Mouse (Mus musculus) heart, embryonic 13.5 days (tissue): ENCODE results near the gene Rtp1. TPM values are rescaled to one million over a fixed set of nuclear protein-coding genes. Genes with fewer than 3 reads are reported as not detected.

Experiments
- ATAC-seq: fragments of 200-750 bp; cut with Nextera tagmentation; 2 replicates; pipeline ENCODE4 v1.8.0; 2017; ENCODE audit warnings: moderate TSS enrichment; ENCODE audit not compliant: insufficient number of reproducible peaks, low FRiP score, low TSS enrichment; ENCODE audit errors: extremely low read depth
- H3K27ac ChIP-seq: fragments of 300-500 bp; sonication (generic); replicated peaks from 2 replicates; pipeline ENCODE4 v1.5.1; 2015; ENCODE audit warnings: moderate library complexity, mild to moderate bottlenecking, inconsistent platforms
- H3K27me3 ChIP-seq: fragments of 300-500 bp; sonication (generic); replicated peaks from 2 replicates; pipeline ENCODE4 v1.6.1; 2015; ENCODE audit warnings: mild to moderate bottlenecking, inconsistent platforms
- H3K36me3 ChIP-seq: fragments of 300-500 bp; sonication (generic); 2 replicates; pipeline ENCODE4 v1.6.1; 2015; ENCODE audit warnings: mild to moderate bottlenecking, inconsistent platforms
- H3K4me1 ChIP-seq: fragments of 300-500 bp; sonication (generic); 2 replicates; pipeline ENCODE4 v1.6.1; 2015; ENCODE audit warnings: inconsistent platforms
- H3K4me2 ChIP-seq: fragments of 300-500 bp; sonication (generic); 2 replicates; pipeline ENCODE4 v1.6.1; 2015; ENCODE audit warnings: inconsistent platforms, mild to moderate bottlenecking, moderate library complexity
- H3K4me3 ChIP-seq: fragments of 300-500 bp; sonication (generic); 2 replicates; pipeline ENCODE4 v1.5.1; 2015; ENCODE audit warnings: moderate library complexity, mild to moderate bottlenecking, inconsistent platforms
- H3K9ac ChIP-seq: fragments of 300-500 bp; sonication (generic); 2 replicates; pipeline ENCODE4 v1.6.1; 2015; ENCODE audit warnings: inconsistent platforms, mild to moderate bottlenecking, moderate library complexity
- H3K9me3 ChIP-seq: fragments of 300-500 bp; sonication (generic); 2 replicates; pipeline ENCODE4 v1.6.1; 2016; ENCODE audit warnings: inconsistent platforms
- WGBS: fragments of 180-500 bp; shearing (Covaris S2); methylation state at CpG from one replicate; pipeline ENCODE4 v1.1.7; 2015; ENCODE audit warnings: mixed read lengths; 5-methylcytosine and 5-hydroxymethylcytosine counted together
- polyA plus RNA-seq: library from polyadenylated mRNA; unstranded; fragments of >200 nt; fragmentation: Nextera tagmentation; extraction: Ambion mirVana; gene quantifications from 2 replicates; pipeline ENCODE4 v1.2.1, GENCODE M21; 2015

Gene Rtp1
- polyA plus RNA-seq, 1 experiment from 2014 or later: not detected

GRCm38 (mm10) chr16:23417456-23418240, 11.3 kb upstream of the Rtp1 start:
- H3K9me3 ChIP-seq: no peaks in the 10 kb centered on the region
- no peaks in the 10 kb centered on the region; the same call in 1 of the 2 replicates for H3K27me3 ChIP-seq
- H3K4me1 ChIP-seq: peaks cover 13% of the 10 kb centered on the region
- no peak overlapping the region for H3K9ac ChIP-seq
- no peak for ATAC-seq
- H3K4me3 ChIP-seq: no peak overlapping the region
- WGBS: 71% methylated on average over 13 of the region's 13 CpGs
- no peak overlapping the region for H3K4me2 ChIP-seq
- H3K36me3 ChIP-seq: no peaks in the 10 kb centered on the region
- no peak overlapping the region for H3K27ac ChIP-seq

- H3K9me3 ChIP-seq: no peaks in the 10 kb centered on the region
- no peak overlapping the region for H3K4me2 ChIP-seq
- 77% methylated on average over 8 of the region's 8 CpGs for WGBS
- H3K4me3 ChIP-seq: no peak overlapping the region
- no peak for ATAC-seq
- H3K36me3 ChIP-seq: no peaks in the 10 kb centered on the region
- H3K9ac ChIP-seq: no peak overlapping the region
- H3K27ac ChIP-seq: no peak overlapping the region
- peaks cover 13% of the 10 kb centered on the region for H3K4me1 ChIP-seq
- H3K27me3 ChIP-seq: no peaks in the 10 kb centered on the region; the same call in 1 of the 2 replicates
Measured at GRCm38 (mm10) chr16:23419565-23420085, 9.3 kb upstream of the Rtp1 start.

DNA sequence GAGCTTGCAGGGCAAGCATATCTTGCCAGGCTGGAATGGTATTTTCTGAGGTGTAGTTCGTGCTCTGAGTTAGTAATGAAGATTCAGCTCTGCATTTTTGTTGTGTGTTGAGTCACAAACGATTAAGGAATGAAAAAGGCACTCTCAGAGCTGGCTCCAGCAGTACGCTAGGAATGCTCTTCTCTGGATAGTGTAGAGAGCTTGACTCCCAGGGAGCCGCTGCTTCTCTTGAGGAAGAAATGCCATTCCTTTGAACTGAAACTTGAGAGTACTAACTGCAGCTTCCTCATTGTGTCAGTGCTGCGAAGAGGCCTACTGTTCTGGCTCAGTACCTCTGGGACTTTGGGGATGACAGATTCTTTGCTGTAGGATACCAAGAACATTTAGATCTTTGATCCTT, 5.1 kb upstream of the Rtp1 start:
- Histone ChIP-seq H3K4me2 (no peak overlapping the region), H3K27ac (no peak overlapping the region), H3K9me3 (no peaks in the 10 kb centered on the region), H3K4me1 (no peaks in the 10 kb centered on the region), H3K36me3 (no peaks in the 10 kb centered on the region), H3K9ac (no peak overlapping the region), H3K27me3 (no peaks in the 10 kb centered on the region), H3K4me3 (no peak overlapping the region)
- no peak for ATAC-seq
- 45% methylated on average over 5 of the region's 5 CpGs for WGBS

DNA sequence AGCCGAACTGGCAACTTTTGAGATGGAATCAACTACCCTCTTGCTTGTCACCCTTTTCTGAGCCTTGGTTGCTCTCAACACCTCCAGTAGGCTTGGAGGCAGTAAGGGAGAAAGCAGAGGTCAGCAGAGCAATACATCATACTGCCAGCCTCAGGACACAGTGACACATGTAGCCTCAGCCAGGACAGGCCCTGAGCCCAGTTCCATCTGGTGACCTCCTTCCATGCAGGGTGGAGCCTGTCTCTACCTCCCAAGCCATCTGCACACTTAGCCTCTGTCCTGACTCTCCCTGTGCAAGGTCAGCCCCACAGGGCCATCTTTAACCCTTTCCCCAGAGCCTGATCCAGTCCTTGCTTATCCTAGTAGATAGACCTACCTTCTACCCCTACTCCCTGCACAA, 1.2 kb upstream of the Rtp1 start:
- no peak overlapping the region for H3K4me3 ChIP-seq
- no peak overlapping the region for H3K27ac ChIP-seq
- no peaks in the 10 kb centered on the region for H3K9me3 ChIP-seq
- no peaks in the 10 kb centered on the region for H3K27me3 ChIP-seq
- no peak for ATAC-seq
- no peaks in the 10 kb centered on the region for H3K4me1 ChIP-seq
- no peaks in the 10 kb centered on the region for H3K36me3 ChIP-seq
- H3K9ac ChIP-seq: no peak overlapping the region
- no peak overlapping the region for H3K4me2 ChIP-seq
- WGBS: 45% methylated on average over 1 of the region's 1 CpGs

GRCm38 (mm10) chr16:23429991-23430390, 1.1 kb downstream of the Rtp1 start:
- H3K36me3 ChIP-seq: no peaks in the 10 kb centered on the region
- H3K27ac ChIP-seq: no peak overlapping the region
- no peak for ATAC-seq
- WGBS: 77% methylated on average over 8 of the region's 8 CpGs
- no peak overlapping the region for H3K4me2 ChIP-seq
- no peaks in the 10 kb centered on the region for H3K9me3 ChIP-seq
- no peaks in the 10 kb centered on the region for H3K4me1 ChIP-seq
- H3K4me3 ChIP-seq: no peak overlapping the region
- H3K27me3 ChIP-seq: no peaks in the 10 kb centered on the region
- no peak overlapping the region for H3K9ac ChIP-seq

- Histone ChIP-seq H3K4me1 (peaks cover 5% of the 10 kb centered on the region; the same call in 1 of the 2 replicates), H3K9ac (no peak overlapping the region), H3K27me3 (no peaks in the 10 kb centered on the region), H3K9me3 (no peaks in the 10 kb centered on the region), H3K36me3 (no peaks in the 10 kb centered on the region), H3K27ac (no peak overlapping the region), H3K4me3 (no peak overlapping the region), H3K4me2 (no peak overlapping the region)
- no peak for ATAC-seq
- WGBS: 57% methylated on average over 12 of the region's 12 CpGs
Measured at GRCm38 (mm10) chr16:23437404-23438166, 8.7 kb downstream of the Rtp1 start.

DNA sequence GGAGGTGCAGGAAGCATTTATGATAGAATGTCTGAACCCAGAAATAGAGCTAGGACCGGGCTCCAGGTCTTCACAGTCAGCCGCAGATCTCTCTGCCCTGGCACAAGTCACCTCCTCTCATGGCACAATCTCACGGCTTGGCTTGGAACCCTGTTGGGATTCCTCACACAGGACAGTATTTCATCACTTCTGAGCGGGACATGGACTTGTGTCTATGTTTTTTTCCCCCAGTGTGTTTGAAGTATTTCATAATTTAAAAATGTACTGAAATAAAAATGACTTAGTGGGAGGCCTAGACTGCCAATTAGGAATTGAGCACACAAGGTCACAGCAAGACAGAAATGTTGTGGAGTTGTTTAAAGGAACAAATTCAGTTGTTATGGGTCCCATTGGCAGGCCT, 15.3 kb downstream of the Rtp1 start:
- Histone ChIP-seq H3K36me3 (no peaks in the 10 kb centered on the region), H3K9ac (no peak overlapping the region), H3K4me2 (no peak overlapping the region), H3K27me3 (no peaks in the 10 kb centered on the region), H3K4me3 (no peak overlapping the region), H3K27ac (no peak overlapping the region), H3K4me1 (no peaks in the 10 kb centered on the region), H3K9me3 (no peaks in the 10 kb centered on the region)
- no peak for ATAC-seq
- WGBS: 76% methylated on average over 4 of the region's 4 CpGs

DNA sequence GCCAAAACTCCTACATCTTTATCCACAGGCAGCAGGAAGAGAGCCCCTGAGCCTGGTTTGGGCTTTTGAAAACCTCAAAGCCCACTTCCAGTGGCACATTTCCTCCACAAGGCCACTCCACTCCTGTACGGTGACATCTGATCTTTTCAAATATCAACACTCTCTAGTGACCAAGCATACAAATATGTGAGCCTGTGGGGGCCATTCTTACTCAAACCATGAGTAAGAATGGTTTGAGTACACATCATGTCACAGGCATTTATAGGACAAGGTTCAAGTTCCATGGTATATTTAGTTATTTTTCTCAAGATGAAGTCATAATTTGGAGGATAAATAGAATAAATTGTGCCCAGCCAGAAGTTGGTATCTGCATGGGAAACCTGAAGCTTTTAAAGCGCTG, 21.0 kb downstream of the Rtp1 start:
- H3K36me3 ChIP-seq: no peaks in the 10 kb centered on the region
- H3K4me2 ChIP-seq: no peak overlapping the region
- no peak overlapping the region for H3K27ac ChIP-seq
- no peaks in the 10 kb centered on the region; the same call in 1 of the 2 replicates for H3K4me1 ChIP-seq
- ATAC-seq: no peak
- H3K9ac ChIP-seq: no peak overlapping the region
- H3K9me3 ChIP-seq: no peaks in the 10 kb centered on the region
- H3K4me3 ChIP-seq: no peak overlapping the region
- WGBS: 66% methylated on average over 2 of the region's 2 CpGs
- H3K27me3 ChIP-seq: peaks cover 5% of the 10 kb centered on the region; the same call in 1 of the 2 replicates

GRCm38 (mm10) chr16:23450816-23451215, 21.9 kb downstream of the Rtp1 start:
- 76% methylated on average over 4 of the region's 4 CpGs for WGBS
- no peaks in the 10 kb centered on the region for H3K36me3 ChIP-seq
- no peak overlapping the region for H3K4me3 ChIP-seq
- H3K9ac ChIP-seq: no peak overlapping the region
- no peak overlapping the region for H3K27ac ChIP-seq
- H3K4me2 ChIP-seq: no peak overlapping the region
- H3K4me1 ChIP-seq: no peaks in the 10 kb centered on the region; the same call in 1 of the 2 replicates
- ATAC-seq: no peak
- no peaks in the 10 kb centered on the region for H3K9me3 ChIP-seq
- H3K27me3 ChIP-seq: peaks cover 5% of the 10 kb centered on the region; the same call in 1 of the 2 replicates

GRCm38 (mm10) chr16:23452476-23452875, 23.5 kb downstream of the Rtp1 start:
- 14% methylated on average over 3 of the region's 3 CpGs for WGBS
- H3K4me2 ChIP-seq: no peak overlapping the region

GRCm38 (mm10) chr16:23454376-23454775, 25.4 kb downstream of the Rtp1 start:
- no peak for ATAC-seq
- peaks cover 5% of the 10 kb centered on the region; the same call in 1 of the 2 replicates for H3K27me3 ChIP-seq
- H3K27ac ChIP-seq: no peak overlapping the region
- H3K4me2 ChIP-seq: no peak overlapping the region
- peaks cover 13% of the 10 kb centered on the region for H3K4me1 ChIP-seq
- no peak overlapping the region for H3K4me3 ChIP-seq
- H3K36me3 ChIP-seq: no peaks in the 10 kb centered on the region
- no peaks in the 10 kb centered on the region for H3K9me3 ChIP-seq
- no peak overlapping the region for H3K9ac ChIP-seq
- WGBS: 75% methylated on average over 6 of the region's 6 CpGs

More at GRCm38 (mm10) chr16:23452476-23452875, 23.5 kb downstream of the Rtp1 start:
- Histone ChIP-seq H3K27me3 (peaks cover 5% of the 10 kb centered on the region; the same call in 1 of the 2 replicates), H3K9ac (no peak overlapping the region), H3K9me3 (no peaks in the 10 kb centered on the region), H3K4me1 (peaks cover 13% of the 10 kb centered on the region), H3K4me3 (no peak overlapping the region), H3K36me3 (no peaks in the 10 kb centered on the region), H3K27ac (no peak overlapping the region)
- no peak for ATAC-seq
